Mouse (Mus musculus) cerebellum, adult 11 months (tissue): Measurements from ENCODE around the gene Sost.
A peak's percentile ranks its signal among the peaks of the same experiment; 100 is the strongest.

ENCODE experiments used
- DNase-seq: peaks from one replicate; pipeline ENCODE4 v3.0.0; 2022

Gene Sost

DNA sequence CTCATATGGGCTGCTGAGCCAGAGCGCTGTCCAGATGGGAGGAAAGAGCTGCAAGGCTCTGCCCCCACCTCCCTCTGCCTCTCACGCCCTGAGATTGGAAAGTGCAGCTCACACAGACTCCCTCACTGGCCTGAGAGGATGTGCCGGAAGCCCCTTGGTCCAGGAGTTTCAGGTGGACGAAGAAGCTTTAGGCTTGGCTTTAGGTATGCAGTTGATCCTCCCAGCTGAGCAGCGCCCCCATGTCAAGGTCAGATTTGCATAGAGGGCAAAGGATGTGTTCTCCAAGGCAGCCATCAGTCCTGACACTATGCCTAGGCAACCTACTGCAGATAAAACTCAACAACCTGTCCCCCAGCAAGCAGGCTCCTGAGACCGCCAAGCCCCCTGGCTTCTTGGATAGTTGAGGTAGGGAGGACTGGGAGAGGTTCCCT is 16.2 kb upstream of the Sost start:
- DNase-seq: no peak

GRCm38 (mm10) chr11:101981850-101982249 is 15.0 kb upstream of the Sost start:
- no peak for DNase-seq

- no peak for DNase-seq
Measured at GRCm38 (mm10) chr11:101980603-101981157, 13.9 kb upstream of the Sost start.

GRCm38 (mm10) chr11:101979140-101979539 is 12.3 kb upstream of the Sost start:
- DNase-seq: no peak

GRCm38 (mm10) chr11:101976949-101977348 is 10.1 kb upstream of the Sost start:
- DNase-seq: no peak

GRCm38 (mm10) chr11:101974923-101975322 is 8.1 kb upstream of the Sost start:
- DNase-seq: no peak

DNA sequence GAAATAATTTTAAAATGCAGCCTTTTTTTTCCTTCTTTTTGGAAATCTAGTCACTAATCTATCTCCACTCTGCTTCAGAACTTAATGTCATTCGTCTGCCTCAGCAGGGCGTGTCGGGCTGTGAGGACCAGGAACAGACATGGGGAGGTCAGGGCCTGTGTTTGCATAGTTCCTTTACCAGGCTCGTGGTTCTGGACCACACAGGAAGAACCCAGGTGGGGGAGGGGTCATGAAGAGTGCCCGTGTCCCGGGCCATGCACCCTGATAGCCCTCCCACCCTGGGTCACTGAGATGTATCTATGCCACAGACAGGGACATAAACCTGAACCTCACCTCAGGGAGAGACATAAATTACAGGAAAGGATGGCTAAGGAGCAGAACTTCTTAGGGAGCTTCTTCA is 7.4 kb upstream of the Sost start:
- DNase-seq: no peak

- no peak for DNase-seq
Measured at GRCm38 (mm10) chr11:101973496-101973895, 6.7 kb upstream of the Sost start.

GRCm38 (mm10) chr11:101972651-101973050 is 5.8 kb upstream of the Sost start:
- DNase-seq: no peak

- no peak for DNase-seq
Measured at GRCm38 (mm10) chr11:101972097-101972496, 5.3 kb upstream of the Sost start.

GRCm38 (mm10) chr11:101971410-101971809 is 4.6 kb upstream of the Sost start:
- no peak for DNase-seq

GRCm38 (mm10) chr11:101969835-101970234 is 3.0 kb upstream of the Sost start:
- no peak for DNase-seq

DNA sequence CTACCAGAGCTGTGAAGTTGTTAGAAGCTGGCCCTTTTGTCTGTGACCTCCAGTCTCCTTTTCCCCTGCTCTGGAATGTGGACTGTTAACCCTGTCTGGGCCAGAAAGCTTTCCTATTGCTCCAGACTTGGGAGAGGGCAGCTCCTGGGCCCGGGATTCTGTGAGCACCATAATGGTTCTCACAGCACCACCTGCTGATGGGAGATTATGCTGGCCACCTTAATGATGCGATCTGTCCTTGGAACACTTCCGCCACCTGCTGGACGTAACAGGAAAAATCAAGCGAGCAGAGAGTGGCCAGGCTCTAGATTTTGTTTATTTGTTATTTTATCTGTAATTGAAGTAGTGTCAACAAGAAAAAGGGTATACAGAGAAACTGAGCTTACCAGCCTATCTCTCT is 2.0 kb upstream of the Sost start:
- DNase-seq: peak; percentile 81

- no peak for DNase-seq
Measured at GRCm38 (mm10) chr11:101968311-101968710, 1.5 kb upstream of the Sost start.

DNA sequence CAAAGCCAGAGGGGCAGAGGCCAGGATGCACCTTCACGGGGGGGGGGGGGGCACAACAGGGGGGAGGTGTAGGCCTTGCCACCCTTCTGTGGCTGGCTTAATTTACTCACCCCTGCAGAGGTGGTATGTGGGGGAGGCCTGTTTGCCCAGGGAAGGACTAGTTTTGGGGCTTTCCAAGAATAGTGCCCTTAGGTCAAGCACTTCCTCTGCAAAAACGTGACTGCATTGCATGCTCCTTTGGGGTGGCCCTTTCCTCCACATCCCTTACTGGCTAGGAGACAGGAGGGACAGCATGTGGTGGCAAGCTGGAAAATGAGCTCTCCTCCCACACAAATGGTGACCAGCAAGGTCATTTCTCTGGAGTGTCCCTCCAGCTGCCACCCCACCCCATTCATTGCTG is 1.3 kb downstream of the Sost start:
- no peak for DNase-seq

DNA sequence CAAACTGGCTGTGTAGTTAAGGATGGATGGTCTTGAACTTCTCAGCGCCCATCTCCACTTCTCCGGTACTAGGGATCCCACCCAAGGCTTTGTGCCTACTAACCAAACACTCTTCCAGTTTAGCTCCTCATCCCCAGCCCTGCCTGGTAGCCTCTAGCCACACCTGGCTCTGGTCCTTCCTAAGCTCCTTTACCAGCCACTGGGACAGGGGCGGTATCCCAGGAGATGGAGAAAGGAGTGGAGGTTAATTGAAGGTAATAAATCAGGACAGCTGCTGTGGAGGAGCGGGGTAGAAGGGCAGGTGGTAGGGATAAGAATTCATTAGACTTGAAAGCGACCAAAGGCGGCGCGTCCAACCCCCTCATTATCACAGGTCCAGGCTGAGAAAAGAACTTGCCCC is 2.2 kb downstream of the Sost start:
- no peak for DNase-seq

- no peak for DNase-seq
Measured at GRCm38 (mm10) chr11:101963473-101964291, 3.1 kb downstream of the Sost start.

GRCm38 (mm10) chr11:101963043-101963442 is 3.8 kb downstream of the Sost start:
- no peak for DNase-seq

DNA sequence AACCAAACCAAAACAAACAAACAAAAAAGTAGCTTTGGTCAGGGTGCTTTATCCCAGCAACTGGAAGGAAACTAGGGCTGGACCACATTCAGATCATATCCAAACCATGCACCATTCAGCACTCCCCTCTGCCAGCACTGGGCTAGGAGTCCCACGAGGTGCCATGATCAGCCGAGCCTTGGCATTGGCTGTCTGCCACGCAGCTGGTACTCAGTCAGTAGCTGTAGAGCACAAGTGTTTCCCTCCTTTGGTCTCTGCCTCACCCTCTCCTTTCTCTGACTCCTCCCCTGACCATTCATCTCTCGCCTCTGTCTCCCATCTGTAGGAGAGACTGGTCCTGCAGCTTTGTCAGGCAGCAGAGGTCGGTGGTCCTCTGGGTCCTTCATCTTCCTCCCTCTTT is 9.3 kb downstream of the Sost start:
- no peak for DNase-seq

DNA sequence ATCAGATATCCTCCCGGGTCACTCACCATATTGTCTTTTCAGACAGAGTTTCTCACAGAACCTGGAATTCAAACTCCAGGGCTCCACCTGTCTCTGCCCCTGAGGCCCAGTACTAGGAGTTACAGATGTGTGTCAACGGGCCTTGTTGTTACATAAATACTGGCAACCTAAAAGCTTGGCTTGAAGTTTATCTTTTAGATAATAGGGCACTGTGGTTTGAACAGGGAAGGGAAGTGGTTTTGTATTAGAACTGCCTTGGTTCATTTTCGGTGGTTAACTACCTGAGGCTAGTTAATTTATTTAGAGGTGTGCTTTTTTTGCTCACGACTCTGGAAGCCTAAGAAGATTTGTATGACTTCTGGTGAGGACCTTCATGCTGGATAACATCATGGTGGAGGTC is 13.4 kb downstream of the Sost start:
- DNase-seq: no peak

GRCm38 (mm10) chr11:101952541-101953341 is 14.1 kb downstream of the Sost start:
- DNase-seq: no peak

- DNase-seq: no peak
Measured at GRCm38 (mm10) chr11:101950021-101950420, 16.8 kb downstream of the Sost start.

DNA sequence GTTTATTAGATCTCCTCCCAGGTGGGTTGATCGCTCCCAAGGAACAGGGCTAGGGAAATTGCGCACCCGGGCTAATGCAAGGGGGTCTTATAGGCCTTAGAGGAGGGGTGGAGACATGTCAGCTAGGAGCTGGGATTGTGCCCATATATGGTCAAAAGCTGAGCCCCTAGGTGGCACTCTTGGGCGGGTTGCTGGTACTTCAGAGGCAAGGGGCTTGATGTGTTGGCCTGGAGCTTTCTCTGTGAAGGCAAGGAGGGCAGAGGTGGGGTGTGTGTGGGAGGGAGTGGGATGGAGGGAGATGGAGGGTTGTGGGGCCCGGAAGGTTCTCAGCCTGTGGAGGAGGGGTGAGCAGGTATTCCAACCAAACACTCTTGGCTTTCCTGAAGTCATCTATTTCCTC is 20.3 kb downstream of the Sost start:
- DNase-seq: no peak

- peak; percentile 88 for DNase-seq
Measured at GRCm38 (mm10) chr11:101943055-101943454, 23.8 kb downstream of the Sost start.
